Mouse (Mus musculus) forebrain, embryonic 10.5 days (tissue): ENCODE measurements at regions not wholly inside any gene's neighbourhood (a gene's known extent, or its start where the extent isn't known, plus 50 kb on each side); places are given as distances from the start of the nearest gene placed in this dataset.

Experiments used
- DNase-seq: peaks from one replicate; pipeline ENCODE4 v3.0.0-alpha.2; 2017; ENCODE audit warnings: low spot score; ENCODE audit errors: extremely low spot score
- H3K27ac ChIP-seq: fragments of 300-500 bp; sonication (generic); 2 replicates; pipeline ENCODE4 v1.5.1; 2016; ENCODE audit warnings: mild to moderate bottlenecking
- H3K27me3 ChIP-seq: fragments of 300-500 bp; sonication (generic); 2 replicates; pipeline ENCODE4 v1.6.1; 2016; ENCODE audit warnings: mild to moderate bottlenecking; ENCODE audit not compliant: poor library complexity, severe bottlenecking
- H3K36me3 ChIP-seq: fragments of 300-500 bp; sonication (generic); replicated peaks from 2 replicates; pipeline ENCODE4 v1.6.1; 2016; ENCODE audit warnings: mild to moderate bottlenecking, moderate library complexity
- H3K4me1 ChIP-seq: fragments of 300-500 bp; sonication (generic); 2 replicates; pipeline ENCODE4 v1.6.1; 2016
- H3K4me3 ChIP-seq: fragments of 300-500 bp; sonication (generic); 2 replicates; pipeline ENCODE4 v1.5.1; 2016; ENCODE audit warnings: mild to moderate bottlenecking, moderate library complexity
- H3K9me3 ChIP-seq: fragments of 300-500 bp; sonication (generic); 2 replicates; pipeline ENCODE4 v1.6.1; 2016; ENCODE audit warnings: mild to moderate bottlenecking, moderate library complexity
- WGBS: fragments of 180-500 bp; shearing (Covaris S2); methylation state at CpG from one replicate; pipeline ENCODE4 v1.1.7; 2016; 5-methylcytosine and 5-hydroxymethylcytosine counted together

DNA sequence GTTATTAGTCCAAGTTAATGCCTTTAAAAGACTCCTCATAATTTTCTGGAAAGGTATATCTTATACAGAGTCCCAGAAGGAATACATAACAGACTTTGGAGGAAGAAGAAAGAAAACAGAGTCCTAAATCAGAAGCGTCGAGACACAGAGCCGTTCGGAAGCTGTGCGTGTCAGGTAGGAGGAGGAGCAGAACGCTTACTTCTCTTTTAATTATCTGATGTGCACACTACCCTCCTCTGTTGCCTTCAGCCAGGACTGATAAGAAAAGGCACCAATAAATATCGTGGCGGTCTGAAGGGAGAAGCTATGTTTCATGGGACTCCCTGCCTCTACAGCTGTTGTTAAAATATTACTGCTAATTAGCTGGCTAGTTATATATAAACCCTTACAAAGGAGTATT is 296.2 kb downstream of the Dhx15 start:
- Histone ChIP-seq H3K4me3 (no peak overlapping the region), H3K27ac (no peak overlapping the region), H3K4me1 (0 out of 2 replicates have a peak, but pooled peaks cover under 1% of the 10 kb centered on the region), H3K9me3 (no peaks in the 10 kb centered on the region), H3K36me3 (no peaks in the 10 kb centered on the region), H3K27me3 (no peaks in the 10 kb centered on the region)
- no peak for DNase-seq
- 92% methylated on average over 8 of the region's 8 CpGs for WGBS

DNA sequence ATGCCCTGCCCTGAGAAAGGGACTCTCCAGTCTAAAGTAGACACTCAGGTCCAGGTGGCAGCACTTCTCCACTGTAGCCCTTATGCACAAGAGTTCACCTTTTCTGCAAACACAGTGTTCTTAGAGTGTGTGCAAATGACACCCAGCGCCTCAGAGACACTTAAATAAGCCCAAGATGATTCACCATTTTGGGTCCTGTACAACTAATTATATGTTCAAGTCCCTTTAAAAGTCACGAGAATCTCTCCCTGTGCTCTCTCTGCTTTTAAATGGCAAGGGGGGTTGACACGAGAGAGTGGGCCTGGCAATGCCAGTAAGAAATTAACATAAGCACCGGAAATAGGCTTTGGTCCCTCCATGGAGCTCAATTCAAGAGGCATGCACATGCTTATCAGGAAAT is 299.0 kb downstream of the Dhx15 start:
- no peak overlapping the region for H3K4me3 ChIP-seq
- DNase-seq = no peak
- H3K36me3 ChIP-seq = no peaks in the 10 kb centered on the region
- no peak overlapping the region for H3K27ac ChIP-seq
- no peaks in the 10 kb centered on the region for H3K27me3 ChIP-seq
- WGBS = 82% methylated on average over 4 of the region's 4 CpGs
- H3K9me3 ChIP-seq = no peaks in the 10 kb centered on the region
- peaks cover 11% of the 10 kb centered on the region for H3K4me1 ChIP-seq

- 50% methylated on average over 7 of the region's 7 CpGs for WGBS
Measured at GRCm38 (mm10) chr5:51888404-51888803, 301.9 kb downstream of the Dhx15 start.

DNA sequence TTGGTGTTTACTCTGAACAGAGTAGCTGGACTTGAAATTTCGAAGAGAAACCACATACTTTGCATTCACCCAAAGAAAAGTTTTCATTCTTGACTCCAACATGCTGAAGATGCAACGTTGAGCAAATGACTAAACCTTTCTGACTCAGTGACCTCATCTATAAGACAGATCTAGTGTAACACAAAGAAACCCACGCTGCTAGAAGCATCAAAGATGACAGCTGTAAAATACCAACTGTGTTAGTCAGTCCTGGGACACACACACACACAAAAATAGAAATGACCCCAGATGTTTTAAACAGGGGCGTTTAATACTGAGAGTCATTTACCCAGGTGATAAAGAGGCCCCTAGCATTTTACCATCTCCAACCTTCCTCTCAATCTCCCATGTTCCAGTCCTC is 307.7 kb downstream of the Dhx15 start:
- no peaks in the 10 kb centered on the region for H3K9me3 ChIP-seq
- H3K27ac ChIP-seq = no peak overlapping the region
- H3K4me1 ChIP-seq = no peaks in the 10 kb centered on the region
- DNase-seq = no peak
- WGBS = 78% methylated on average over 4 of the region's 4 CpGs
- H3K36me3 ChIP-seq = no peaks in the 10 kb centered on the region
- no peak overlapping the region for H3K4me3 ChIP-seq
- H3K27me3 ChIP-seq = no peaks in the 10 kb centered on the region

More at GRCm38 (mm10) chr5:51888404-51888803, 301.9 kb downstream of the Dhx15 start:
- H3K36me3 ChIP-seq = no peaks in the 10 kb centered on the region
- peaks cover 11% of the 10 kb centered on the region for H3K4me1 ChIP-seq
- no peaks in the 10 kb centered on the region for H3K9me3 ChIP-seq
- no peaks in the 10 kb centered on the region for H3K27me3 ChIP-seq
- no peak overlapping the region for H3K4me3 ChIP-seq
- no peak for DNase-seq
- no peak overlapping the region for H3K27ac ChIP-seq

DNA sequence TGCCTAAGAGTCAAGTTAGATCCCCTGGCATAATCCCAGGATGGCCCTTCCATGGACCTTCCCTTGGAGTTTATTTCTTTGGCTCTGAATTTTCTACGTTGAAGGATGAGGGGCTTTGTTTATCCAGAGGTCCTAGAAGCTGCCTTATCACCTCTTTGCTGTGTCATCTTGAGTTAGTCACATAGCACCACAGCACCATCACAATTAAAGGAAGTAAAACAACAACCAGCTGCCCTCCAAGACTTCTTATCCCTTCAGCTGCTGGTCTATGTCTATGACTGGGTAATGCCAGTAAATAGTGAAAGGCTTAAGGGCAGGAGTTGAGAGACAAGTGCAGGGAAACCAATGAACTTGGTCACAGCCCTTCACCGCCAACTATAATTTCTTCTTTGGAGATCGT is 308.1 kb downstream of the Dhx15 start:
- Histone ChIP-seq H3K27ac (no peak overlapping the region), H3K9me3 (no peaks in the 10 kb centered on the region), H3K4me3 (no peak overlapping the region), H3K27me3 (no peaks in the 10 kb centered on the region), H3K36me3 (no peaks in the 10 kb centered on the region), H3K4me1 (no peaks in the 10 kb centered on the region)
- DNase-seq = no peak
- 86% methylated on average over 3 of the region's 3 CpGs for WGBS

DNA sequence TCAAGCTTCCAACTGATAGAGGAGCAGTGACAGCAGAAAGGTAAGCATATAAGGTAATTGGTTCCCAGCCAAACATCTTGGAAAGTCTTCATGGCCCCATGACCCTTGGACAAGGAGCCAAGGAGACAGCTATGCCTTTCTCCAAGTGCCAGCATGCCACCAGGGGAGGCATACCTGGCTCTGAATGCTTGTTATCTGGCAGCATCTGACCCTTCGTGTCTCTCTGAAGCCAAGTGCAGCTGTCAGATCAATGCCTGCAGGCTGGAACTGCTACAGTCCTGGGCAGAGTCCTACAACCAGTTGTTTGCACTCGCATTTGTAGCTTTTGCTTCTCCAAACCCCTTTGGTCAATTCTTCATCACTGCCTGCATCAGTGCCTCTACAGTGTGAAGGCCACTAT is 309.3 kb upstream of the Ppargc1a start:
- no peaks in the 10 kb centered on the region for H3K36me3 ChIP-seq
- no peak overlapping the region for H3K4me3 ChIP-seq
- H3K9me3 ChIP-seq = no peaks in the 10 kb centered on the region
- WGBS = 85% methylated on average over 2 of the region's 2 CpGs
- no peaks in the 10 kb centered on the region for H3K27me3 ChIP-seq
- no peak overlapping the region for H3K27ac ChIP-seq
- no peak for DNase-seq
- H3K4me1 ChIP-seq = no peaks in the 10 kb centered on the region

GRCm38 (mm10) chr5:51873571-51873970 is 306.0 kb upstream of the Ppargc1a start:
- Histone ChIP-seq H3K4me1 (no peaks in the 10 kb centered on the region), H3K27me3 (no peaks in the 10 kb centered on the region), H3K36me3 (no peaks in the 10 kb centered on the region), H3K27ac (no peak overlapping the region), H3K4me3 (no peak overlapping the region), H3K9me3 (no peaks in the 10 kb centered on the region)
- 90% methylated on average over 5 of the region's 5 CpGs for WGBS
- no peak for DNase-seq

DNA sequence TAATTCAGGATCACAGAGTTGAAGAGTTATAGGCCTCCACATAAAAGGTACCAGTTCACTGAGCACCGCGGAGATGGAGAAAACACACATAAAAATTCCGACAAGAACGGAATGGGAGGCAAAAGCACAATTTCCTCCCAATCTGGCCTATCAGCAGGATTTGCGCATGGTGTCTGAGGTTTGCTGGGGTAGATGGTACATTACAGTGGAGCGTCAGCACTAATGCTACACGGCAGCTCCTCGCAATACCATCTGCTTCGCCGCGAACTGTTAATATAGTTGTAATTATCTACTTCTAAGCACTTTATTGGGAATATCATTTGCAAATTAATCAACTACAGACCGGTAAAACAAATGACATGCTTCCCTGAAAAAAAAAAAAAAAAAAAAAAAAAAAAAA is 304.2 kb upstream of the Ppargc1a start:
- Histone ChIP-seq H3K27ac (no peak overlapping the region), H3K9me3 (no peaks in the 10 kb centered on the region), H3K27me3 (no peaks in the 10 kb centered on the region), H3K4me3 (no peak overlapping the region), H3K4me1 (no peaks in the 10 kb centered on the region), H3K36me3 (no peaks in the 10 kb centered on the region)
- DNase-seq = no peak
- 96% methylated on average over 12 of the region's 12 CpGs for WGBS

GRCm38 (mm10) chr5:51868223-51868713 is 300.7 kb upstream of the Ppargc1a start:
- Histone ChIP-seq H3K9me3 (no peaks in the 10 kb centered on the region), H3K27ac (no peak overlapping the region), H3K4me1 (no peaks in the 10 kb centered on the region), H3K36me3 (no peaks in the 10 kb centered on the region), H3K4me3 (no peak overlapping the region), H3K27me3 (no peaks in the 10 kb centered on the region)
- WGBS = 93% methylated on average over 18 of the region's 18 CpGs
- no peak for DNase-seq

DNA sequence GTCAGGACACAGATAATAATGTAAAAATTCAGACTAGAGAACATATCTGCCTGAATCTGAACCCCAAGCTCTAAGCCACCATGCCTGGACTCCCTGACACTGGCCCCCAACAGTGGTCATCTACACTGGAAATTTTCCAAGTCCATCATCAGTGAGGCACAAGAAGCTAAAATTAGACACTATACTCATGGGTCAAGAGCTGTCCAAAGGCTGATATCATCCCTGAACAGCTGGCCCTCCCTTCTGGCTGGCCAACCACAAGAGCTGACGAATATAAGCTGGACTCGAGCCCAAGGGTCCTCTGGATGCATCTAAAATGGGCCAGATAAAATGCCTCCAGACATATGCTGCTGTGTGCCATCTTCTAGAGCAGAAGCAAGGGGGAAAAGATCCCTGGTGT is 298.5 kb upstream of the Ppargc1a start:
- DNase-seq = no peak
- Histone ChIP-seq H3K27ac (no peak overlapping the region), H3K27me3 (no peaks in the 10 kb centered on the region), H3K4me1 (no peaks in the 10 kb centered on the region), H3K36me3 (no peaks in the 10 kb centered on the region), H3K9me3 (no peaks in the 10 kb centered on the region), H3K4me3 (no peak overlapping the region)
- WGBS = 87% methylated on average over 2 of the region's 2 CpGs

DNA sequence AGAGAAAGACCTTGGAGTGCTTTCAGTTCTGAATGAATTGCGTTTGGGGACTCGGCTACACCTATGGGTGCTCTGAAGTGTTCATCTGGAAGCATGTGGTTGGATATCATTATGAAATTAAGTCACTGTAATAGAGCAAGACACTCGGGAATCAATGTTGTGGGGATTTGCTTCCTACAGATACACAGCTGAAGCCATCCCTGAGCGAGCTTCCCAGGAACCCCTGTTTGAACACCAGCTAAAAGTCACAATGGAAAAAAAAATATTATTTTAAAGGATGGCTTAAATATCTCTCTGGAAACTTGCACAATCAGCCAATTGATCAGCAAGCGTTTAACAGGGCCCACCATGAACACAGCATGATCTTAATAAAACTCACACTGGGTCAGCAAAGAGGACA is 293.0 kb upstream of the Ppargc1a start:
- H3K9me3 ChIP-seq = no peaks in the 10 kb centered on the region
- DNase-seq = no peak
- no peak overlapping the region for H3K4me3 ChIP-seq
- H3K27ac ChIP-seq = no peak overlapping the region
- H3K27me3 ChIP-seq = no peaks in the 10 kb centered on the region
- no peaks in the 10 kb centered on the region for H3K4me1 ChIP-seq
- no peaks in the 10 kb centered on the region for H3K36me3 ChIP-seq
- WGBS = 82% methylated on average over 5 of the region's 5 CpGs

- no peak for DNase-seq
- Histone ChIP-seq H3K4me3 (no peak overlapping the region), H3K36me3 (no peaks in the 10 kb centered on the region), H3K27me3 (no peaks in the 10 kb centered on the region), H3K9me3 (no peaks in the 10 kb centered on the region), H3K27ac (no peak overlapping the region), H3K4me1 (peaks cover 4% of the 10 kb centered on the region; the same call in 1 of the 2 replicates)
- WGBS = 73% methylated on average over 9 of the region's 9 CpGs
Measured at GRCm38 (mm10) chr5:51853456-51854124, 286.1 kb upstream of the Ppargc1a start.

DNA sequence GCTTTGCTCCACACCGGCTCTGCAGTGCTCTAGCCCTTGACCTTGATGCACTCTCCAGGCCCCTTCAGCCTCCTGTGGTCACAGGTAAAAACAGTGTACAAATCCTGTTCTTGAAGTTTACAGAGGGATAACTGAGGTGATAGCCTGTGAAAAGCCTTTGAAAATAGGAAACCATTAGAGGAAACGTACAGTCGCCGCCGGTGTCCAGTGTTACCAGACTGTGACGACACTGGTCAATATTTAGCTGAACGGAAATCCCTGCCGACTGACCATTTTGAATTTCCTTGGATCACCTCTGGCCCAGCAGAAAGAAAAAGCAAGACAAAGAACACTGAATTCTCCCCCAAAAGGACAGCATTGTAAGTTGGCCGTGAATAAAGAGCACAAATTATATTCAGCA is 282.6 kb upstream of the Ppargc1a start:
- no peaks in the 10 kb centered on the region for H3K9me3 ChIP-seq
- H3K36me3 ChIP-seq = no peaks in the 10 kb centered on the region
- no peak for DNase-seq
- H3K27me3 ChIP-seq = no peaks in the 10 kb centered on the region
- 93% methylated on average over 9 of the region's 9 CpGs for WGBS
- no peak overlapping the region for H3K27ac ChIP-seq
- H3K4me1 ChIP-seq = peaks cover 4% of the 10 kb centered on the region; the same call in 1 of the 2 replicates
- no peak overlapping the region for H3K4me3 ChIP-seq

DNA sequence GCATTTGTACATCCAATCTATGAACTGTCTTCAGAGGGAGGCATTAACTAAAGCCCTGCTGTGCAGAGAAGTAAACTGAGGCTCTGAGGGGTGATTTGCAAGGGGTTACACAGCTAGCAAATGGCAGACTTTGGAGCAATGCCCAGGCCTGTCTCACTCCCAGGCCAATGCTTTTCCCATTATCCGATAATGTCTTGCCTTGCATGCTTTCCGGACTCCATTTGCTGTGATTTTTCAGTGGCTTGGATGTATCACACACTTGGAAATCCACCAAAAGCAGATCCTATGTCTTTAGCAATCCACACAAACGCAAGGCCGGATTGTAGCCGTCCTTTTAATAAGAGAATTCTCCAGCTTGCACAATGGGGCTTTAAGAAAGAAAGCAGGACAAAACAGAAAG is 281.7 kb upstream of the Ppargc1a start:
- H3K36me3 ChIP-seq = no peaks in the 10 kb centered on the region
- no peak for DNase-seq
- H3K4me1 ChIP-seq = peaks cover 4% of the 10 kb centered on the region; the same call in 1 of the 2 replicates
- no peaks in the 10 kb centered on the region for H3K9me3 ChIP-seq
- WGBS = 91% methylated on average over 5 of the region's 5 CpGs
- no peak overlapping the region for H3K27ac ChIP-seq
- H3K27me3 ChIP-seq = no peaks in the 10 kb centered on the region
- no peak overlapping the region for H3K4me3 ChIP-seq
